Mouse (Mus musculus) hindbrain, embryonic 10.5 days (tissue): ENCODE measurements around the gene 1700066M21Rik. TPM values are rescaled to one million over a fixed set of nuclear protein-coding genes. Genes with fewer than 3 reads are reported as not detected.

Source experiments
- DNase-seq: peaks from one replicate; pipeline ENCODE4 v3.0.0-alpha.2; 2017; ENCODE audit warnings: low spot score
- H3K27ac ChIP-seq: fragments of 300-500 bp; sonication (generic); 2 replicates; pipeline ENCODE4 v1.5.1; 2016; ENCODE audit warnings: mild to moderate bottlenecking, moderate library complexity
- H3K27me3 ChIP-seq: fragments of 300-500 bp; sonication (generic); 2 replicates; pipeline ENCODE4 v1.6.1; 2016; ENCODE audit warnings: mild to moderate bottlenecking; ENCODE audit not compliant: poor library complexity, insufficient read depth, severe bottlenecking
- H3K36me3 ChIP-seq: fragments of 300-500 bp; sonication (generic); 2 replicates; pipeline ENCODE4 v1.6.1; 2016; ENCODE audit warnings: mild to moderate bottlenecking, moderate library complexity
- H3K4me1 ChIP-seq: fragments of 300-500 bp; sonication (generic); replicated peaks from 2 replicates; pipeline ENCODE4 v1.6.1; 2016; ENCODE audit warnings: mild to moderate bottlenecking
- H3K4me3 ChIP-seq: fragments of 300-500 bp; sonication (generic); 2 replicates; pipeline ENCODE4 v1.5.1; 2016; ENCODE audit warnings: mild to moderate bottlenecking, moderate library complexity
- H3K9me3 ChIP-seq: fragments of 300-500 bp; sonication (generic); 2 replicates; pipeline ENCODE4 v1.6.1; 2016; ENCODE audit warnings: mild to moderate bottlenecking, moderate library complexity
- WGBS: fragments of 180-500 bp; shearing (Covaris S2); methylation state at CpG from one replicate; pipeline ENCODE4 v1.1.7; 2016; 5-methylcytosine and 5-hydroxymethylcytosine counted together
- polyA plus RNA-seq: library from polyadenylated mRNA; unstranded; fragments of >200 nt; fragmentation: Nextera tagmentation; extraction: Ambion mirVana; gene quantifications from 2 replicates; pipeline ENCODE4 v1.2.1, GENCODE M21; 2016

Gene 1700066M21Rik
- polyA plus RNA-seq, result 9.8 and 11.4 TPM in 2 replicates

DNA sequence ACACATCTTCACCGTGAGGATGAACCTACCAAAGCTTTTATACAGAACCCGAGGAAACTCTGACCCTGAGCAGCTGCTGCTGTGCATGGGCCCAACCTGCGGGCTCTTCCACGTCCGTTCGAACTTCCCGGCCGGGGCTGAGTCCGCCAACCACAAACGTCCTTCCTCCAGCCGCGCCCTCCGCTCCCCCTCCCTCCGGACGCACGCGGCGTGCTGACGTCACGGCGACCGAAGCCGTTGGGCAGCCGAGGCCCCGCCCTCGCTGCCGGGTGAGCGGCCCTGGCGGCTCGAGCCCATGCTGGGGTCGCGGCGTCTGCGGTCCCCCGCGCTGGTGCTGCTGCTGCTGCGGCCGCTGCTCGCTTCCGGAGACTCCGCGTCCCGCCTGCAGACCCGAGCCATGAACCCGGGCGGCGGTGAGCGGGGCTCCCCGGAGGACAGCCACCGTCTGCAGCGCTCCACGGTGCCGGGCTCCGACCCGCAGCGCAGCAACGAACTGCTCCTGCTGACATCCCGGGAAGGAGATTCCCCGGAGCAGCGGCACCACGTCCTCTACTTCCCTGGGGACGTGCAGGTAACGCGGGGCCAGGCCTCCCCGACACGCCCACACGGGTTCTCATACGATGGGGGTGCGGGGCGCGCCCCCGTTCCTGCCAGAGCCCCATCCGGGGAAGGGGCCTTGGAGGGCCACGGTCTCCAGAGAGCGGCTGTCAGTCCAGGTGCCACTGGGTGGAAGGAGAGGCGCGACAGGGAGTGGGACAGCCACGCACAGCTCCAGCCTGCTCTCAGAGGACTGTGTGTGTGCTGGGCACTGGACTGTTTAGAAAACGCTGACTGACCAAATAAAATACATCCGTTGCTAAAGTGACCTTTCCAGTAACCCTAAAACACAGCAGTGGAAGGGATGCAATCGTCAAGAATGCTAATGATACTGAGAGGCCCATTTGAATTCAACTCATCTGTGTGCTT, at the start of gene 1700066M21Rik:
TSS of gene 1700066M21Rik (plus strand) at position 245 of the 966 bp plus-strand sequence.
- WGBS, result under 1% methylated on average over 81 of the region's 81 CpGs
- peak within 1 kb of the TSS; percentile 94 for H3K27ac ChIP-seq
- no peaks in the 10 kb centered on the region for H3K27me3 ChIP-seq

DNA sequence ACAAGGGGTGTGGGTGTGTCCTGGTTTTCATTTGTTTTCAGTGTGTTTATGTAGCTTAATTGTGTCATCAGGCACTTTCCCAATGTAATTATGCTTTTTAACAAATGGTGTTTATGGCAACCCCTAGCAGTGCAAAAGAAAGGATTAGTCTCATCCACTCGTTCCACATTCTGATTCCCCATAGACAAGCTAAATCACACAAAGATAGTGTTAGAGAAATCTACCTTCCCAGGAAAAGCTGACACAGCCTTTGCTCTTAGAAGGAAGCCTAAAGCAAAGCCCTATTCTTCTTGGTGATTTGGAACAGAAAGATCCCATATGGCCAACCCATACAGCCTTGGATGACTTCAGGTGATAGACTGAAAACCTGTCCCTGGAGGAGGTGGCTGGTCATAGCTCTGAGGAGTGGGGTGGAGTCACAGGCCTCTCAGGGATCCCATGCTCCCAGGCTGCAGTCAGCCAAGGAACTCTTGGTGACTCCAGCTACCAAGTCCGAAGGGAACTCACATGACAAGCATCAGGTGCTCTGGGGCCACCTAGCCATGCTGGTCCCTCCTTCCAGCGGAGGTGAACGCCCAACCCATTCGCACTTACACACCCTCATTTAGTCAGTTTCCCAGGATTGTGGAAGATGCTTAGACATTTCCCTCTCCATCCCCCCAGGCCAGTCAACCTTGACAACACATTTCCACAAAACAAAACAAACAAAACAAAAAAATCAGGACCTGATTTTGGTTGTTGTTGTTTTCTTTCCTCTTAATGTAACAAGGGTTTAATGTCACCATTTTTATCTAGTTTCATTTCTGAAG, 47.9 kb upstream of the 1700066M21Rik start:
- H3K9me3 ChIP-seq, result no peaks in the 10 kb centered on the region
- H3K27me3 ChIP-seq, result no peaks in the 10 kb centered on the region
- H3K4me3 ChIP-seq, result no peak overlapping the region
- 83% methylated on average over 5 of the region's 5 CpGs for WGBS
- no peak for DNase-seq
- H3K36me3 ChIP-seq, result no peaks in the 10 kb centered on the region
- no peak overlapping the region for H3K27ac ChIP-seq
- H3K4me1 ChIP-seq, result peaks cover 4% of the 10 kb centered on the region; the same call in 1 of the 2 replicates

More for the DNA sequence above, at the start of gene 1700066M21Rik:
- Histone ChIP-seq H3K4me1 (peaks cover 15% of the 10 kb centered on the region), H3K4me3 (peak within 1 kb of the TSS; percentile 92), H3K36me3 (peaks cover 6% of the 10 kb centered on the region; the same call in 1 of the 2 replicates), H3K9me3 (no peaks in the 10 kb centered on the region)
- peak; percentile 97 for DNase-seq

DNA sequence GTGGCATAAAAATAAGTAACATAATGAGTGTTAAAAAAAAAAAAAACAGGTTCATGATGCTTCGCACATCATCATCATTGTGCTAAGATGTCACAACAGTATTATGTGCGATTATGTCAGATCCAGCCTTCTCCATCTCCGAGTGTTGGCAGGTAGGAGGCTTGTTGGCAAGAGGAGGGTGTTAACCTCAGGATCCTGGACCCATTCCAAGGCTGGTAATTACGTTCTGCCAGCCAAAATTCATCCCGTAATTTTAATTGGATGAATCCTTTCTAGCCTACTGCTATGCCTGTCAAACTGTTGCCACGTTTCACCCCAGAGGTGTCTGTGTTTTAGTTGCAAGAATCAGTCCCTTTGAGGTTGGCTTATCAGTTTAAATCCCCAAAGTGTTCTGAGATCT, 47.2 kb upstream of the 1700066M21Rik start:
- Histone ChIP-seq H3K36me3 (no peaks in the 10 kb centered on the region), H3K27ac (no peak overlapping the region), H3K4me3 (no peak overlapping the region), H3K4me1 (peaks cover 4% of the 10 kb centered on the region; the same call in 1 of the 2 replicates), H3K27me3 (no peaks in the 10 kb centered on the region), H3K9me3 (no peaks in the 10 kb centered on the region)
- no peak for DNase-seq
- WGBS, result 89% methylated on average over 6 of the region's 6 CpGs

DNA sequence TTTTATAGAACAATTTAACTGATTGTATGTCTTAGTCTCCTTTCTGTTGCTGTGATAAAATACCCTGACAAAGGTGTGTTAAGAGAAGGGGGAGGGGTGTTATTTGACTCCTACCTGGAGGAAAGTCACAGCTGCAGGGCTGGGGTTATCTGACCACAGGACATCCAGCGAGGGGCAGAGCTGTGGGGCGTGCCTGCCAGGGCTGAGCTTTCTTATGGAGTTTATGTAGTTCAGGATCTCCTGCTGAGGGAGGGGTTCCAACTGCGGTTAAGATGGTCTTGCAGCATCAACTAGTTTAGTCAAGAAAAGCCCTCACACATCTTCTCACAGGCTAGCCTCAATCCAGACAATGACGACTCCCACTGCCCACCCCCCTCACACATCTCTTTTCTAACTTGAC, 45.4 kb upstream of the 1700066M21Rik start:
- WGBS, result 20% methylated on average over 4 of the region's 4 CpGs
- Histone ChIP-seq H3K4me1 (peaks cover 4% of the 10 kb centered on the region; the same call in 1 of the 2 replicates), H3K4me3 (no peak overlapping the region), H3K9me3 (no peaks in the 10 kb centered on the region), H3K27ac (no peak overlapping the region), H3K27me3 (no peaks in the 10 kb centered on the region), H3K36me3 (no peaks in the 10 kb centered on the region)
- no peak for DNase-seq

DNA sequence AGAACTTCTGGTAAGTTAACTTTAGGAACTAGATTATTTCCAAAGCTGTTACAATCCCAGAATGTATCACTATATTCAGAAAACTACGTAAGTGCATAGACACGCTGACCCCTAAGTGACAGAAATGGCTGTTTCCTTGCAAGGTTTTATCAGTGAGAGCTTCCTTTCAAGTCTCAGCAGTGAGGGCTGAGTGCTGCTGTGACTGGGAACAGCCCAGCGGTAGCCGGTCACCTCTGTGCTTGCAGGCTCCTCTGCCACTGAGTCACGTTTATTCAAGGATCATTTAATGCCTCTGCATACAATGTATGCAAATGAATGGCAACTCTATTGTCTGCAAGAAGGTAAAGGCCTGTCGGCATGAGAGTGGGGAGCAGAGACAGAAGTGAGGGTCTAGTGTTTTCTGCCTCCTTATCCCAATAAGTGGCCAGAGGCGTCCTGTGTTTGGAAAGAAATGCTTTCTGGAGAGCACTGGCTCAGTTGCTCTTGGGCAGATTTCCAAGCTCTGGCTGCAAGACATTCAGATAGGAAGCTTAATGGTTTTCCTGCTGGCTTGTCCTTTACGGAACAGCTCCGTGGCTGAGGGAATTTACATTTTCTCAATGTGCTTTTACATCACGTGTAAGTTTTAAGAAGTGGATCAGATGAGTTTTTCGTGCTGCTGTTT, 43.7 kb upstream of the 1700066M21Rik start:
- H3K27me3 ChIP-seq, result no peaks in the 10 kb centered on the region
- no peak for DNase-seq
- H3K4me3 ChIP-seq, result no peak overlapping the region
- 38% methylated on average over 11 of the region's 11 CpGs for WGBS
- H3K9me3 ChIP-seq, result no peaks in the 10 kb centered on the region
- H3K36me3 ChIP-seq, result no peaks in the 10 kb centered on the region
- H3K27ac ChIP-seq, result no peak overlapping the region
- peaks cover 4% of the 10 kb centered on the region; the same call in 1 of the 2 replicates for H3K4me1 ChIP-seq

DNA sequence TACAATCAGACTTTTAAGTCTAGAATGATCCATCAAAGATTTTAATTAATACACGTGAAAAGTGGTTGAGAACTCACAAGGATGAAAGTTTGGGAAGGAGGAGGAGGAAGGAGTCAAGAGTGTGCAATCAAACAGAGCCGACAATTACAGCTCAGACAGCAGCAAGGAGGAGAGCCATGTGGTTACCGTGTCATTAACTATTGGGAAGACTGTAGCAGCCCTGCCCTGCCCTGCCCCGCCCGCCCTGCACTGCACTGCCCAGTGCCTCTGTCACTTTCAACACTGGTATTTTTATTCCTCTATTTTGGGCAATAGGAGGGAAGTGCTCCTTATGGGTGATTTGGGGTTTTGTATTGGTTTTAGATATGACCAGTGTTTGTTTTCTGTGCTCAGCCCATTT, 42.2 kb upstream of the 1700066M21Rik start:
- DNase-seq, result no peak
- 77% methylated on average over 5 of the region's 5 CpGs for WGBS
- H3K4me1 ChIP-seq, result peaks cover 4% of the 10 kb centered on the region; the same call in 1 of the 2 replicates

DNA sequence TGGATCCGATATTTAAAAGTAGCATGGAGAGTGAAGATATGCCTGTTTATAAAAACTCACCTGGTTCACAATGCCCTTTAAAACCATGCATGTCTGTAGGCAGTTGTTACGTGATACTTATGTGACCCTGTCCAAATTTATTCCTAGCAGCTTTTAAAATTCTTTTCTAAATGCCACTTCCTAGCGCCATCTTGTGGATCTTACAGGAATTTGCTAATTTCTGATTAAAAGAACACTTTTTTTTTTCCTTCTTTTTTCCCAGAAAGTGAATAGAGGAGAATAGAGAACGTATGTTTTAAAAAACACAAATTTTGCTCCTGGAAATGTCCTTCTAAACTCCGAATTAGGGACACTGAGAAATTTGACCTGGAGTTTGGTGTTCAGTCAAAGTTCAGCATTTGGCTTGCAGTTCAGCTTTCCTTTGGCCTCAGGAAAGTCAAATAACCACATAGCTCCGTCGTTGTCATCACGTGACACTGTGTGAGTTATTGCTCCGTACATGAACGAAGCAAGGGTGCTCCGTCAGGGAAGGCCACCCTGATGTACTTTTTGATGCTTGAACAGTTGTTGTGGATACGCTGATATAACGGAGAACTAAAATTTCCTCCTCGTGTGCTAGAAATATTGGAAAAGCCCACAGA, 38.1 kb upstream of the 1700066M21Rik start:
- 58% methylated on average over 14 of the region's 14 CpGs for WGBS
- DNase-seq, result no peak
- no peaks in the 10 kb centered on the region for H3K27me3 ChIP-seq

More for the DNA sequence above, 42.2 kb upstream of the 1700066M21Rik start:
- no peaks in the 10 kb centered on the region for H3K9me3 ChIP-seq
- no peaks in the 10 kb centered on the region for H3K36me3 ChIP-seq
- no peak overlapping the region for H3K4me3 ChIP-seq
- H3K27ac ChIP-seq, result no peak overlapping the region
- H3K27me3 ChIP-seq, result no peaks in the 10 kb centered on the region

DNA sequence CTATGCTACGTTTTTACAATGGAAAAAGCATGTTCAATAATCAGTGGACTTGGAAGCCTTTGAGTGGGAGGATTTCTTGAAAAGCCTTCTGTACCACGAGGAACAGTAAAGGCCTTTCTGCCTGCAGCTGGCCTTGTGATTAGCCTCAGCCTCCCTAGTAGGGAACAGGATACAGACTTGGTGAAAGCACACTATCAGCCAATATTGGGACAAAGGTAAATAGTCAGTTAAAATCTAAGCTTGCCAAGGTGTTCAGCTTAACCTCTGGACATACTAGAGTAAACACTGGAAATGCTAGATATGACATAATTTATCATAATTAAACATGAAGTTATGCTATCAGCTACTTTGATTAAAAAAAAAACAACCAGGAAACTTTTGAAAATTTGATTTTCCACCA, 36.2 kb upstream of the 1700066M21Rik start:
- Histone ChIP-seq H3K36me3 (no peaks in the 10 kb centered on the region), H3K4me3 (no peak overlapping the region), H3K27ac (no peak overlapping the region), H3K4me1 (peaks cover 16% of the 10 kb centered on the region; the same call in 1 of the 2 replicates), H3K9me3 (no peaks in the 10 kb centered on the region), H3K27me3 (no peaks in the 10 kb centered on the region)
- DNase-seq, result no peak
- 24% methylated on average over 2 of the region's 2 CpGs for WGBS

More for the DNA sequence above, 38.1 kb upstream of the 1700066M21Rik start:
- no peak overlapping the region for H3K4me3 ChIP-seq
- H3K4me1 ChIP-seq, result peaks cover 9% of the 10 kb centered on the region; the same call in 1 of the 2 replicates
- H3K36me3 ChIP-seq, result no peaks in the 10 kb centered on the region
- H3K9me3 ChIP-seq, result no peaks in the 10 kb centered on the region
- no peak overlapping the region for H3K27ac ChIP-seq

DNA sequence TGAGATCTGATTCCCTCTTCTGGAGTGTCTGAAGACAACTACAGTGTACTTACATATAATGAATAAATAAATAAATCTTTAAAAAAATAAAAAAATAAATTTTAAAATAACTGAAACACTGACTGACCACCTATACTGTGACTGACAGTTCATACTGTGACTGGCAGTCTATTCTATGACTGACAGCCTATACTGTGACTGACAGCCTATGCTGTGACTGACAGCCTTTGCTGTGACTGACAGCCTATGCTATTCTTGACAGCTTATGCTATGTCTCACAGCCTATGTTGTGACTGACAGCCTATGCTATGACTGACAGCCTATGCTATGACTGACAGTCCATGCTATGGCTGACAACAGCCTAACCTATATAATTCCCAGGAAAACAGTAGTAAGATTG, 29.9 kb upstream of the 1700066M21Rik start:
- Histone ChIP-seq H3K4me1 (peaks cover 17% of the 10 kb centered on the region; the same call in 1 of the 2 replicates), H3K4me3 (no peak overlapping the region), H3K36me3 (no peaks in the 10 kb centered on the region), H3K9me3 (no peaks in the 10 kb centered on the region), H3K27me3 (no peaks in the 10 kb centered on the region), H3K27ac (no peak overlapping the region)
- no peak for DNase-seq

DNA sequence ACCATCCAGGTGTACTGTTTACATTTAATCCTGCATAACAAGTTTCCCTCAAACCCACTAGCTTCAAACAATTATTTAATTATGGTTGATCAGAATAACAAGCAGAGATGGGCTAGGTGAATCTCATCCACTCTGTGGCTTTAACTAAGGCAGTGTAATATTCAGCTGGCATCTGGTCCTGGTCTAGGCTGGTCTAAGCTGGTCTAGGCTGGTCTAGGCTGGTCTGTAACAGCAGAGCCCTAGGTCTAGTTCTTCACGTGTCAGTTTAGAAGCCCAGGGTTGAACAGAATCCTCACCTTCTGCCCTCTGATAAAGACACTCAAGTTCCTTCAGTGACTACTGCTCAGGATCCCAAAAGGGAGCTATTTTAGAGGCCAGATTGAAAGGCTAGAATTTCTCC, 25.5 kb upstream of the 1700066M21Rik start:
- Histone ChIP-seq H3K4me1 (peaks cover 4% of the 10 kb centered on the region; the same call in 1 of the 2 replicates), H3K4me3 (no peak overlapping the region), H3K27ac (no peak overlapping the region), H3K36me3 (no peaks in the 10 kb centered on the region), H3K27me3 (no peaks in the 10 kb centered on the region), H3K9me3 (no peaks in the 10 kb centered on the region)
- no peak for DNase-seq
- WGBS, result 64% methylated on average over 1 of the region's 1 CpGs

DNA sequence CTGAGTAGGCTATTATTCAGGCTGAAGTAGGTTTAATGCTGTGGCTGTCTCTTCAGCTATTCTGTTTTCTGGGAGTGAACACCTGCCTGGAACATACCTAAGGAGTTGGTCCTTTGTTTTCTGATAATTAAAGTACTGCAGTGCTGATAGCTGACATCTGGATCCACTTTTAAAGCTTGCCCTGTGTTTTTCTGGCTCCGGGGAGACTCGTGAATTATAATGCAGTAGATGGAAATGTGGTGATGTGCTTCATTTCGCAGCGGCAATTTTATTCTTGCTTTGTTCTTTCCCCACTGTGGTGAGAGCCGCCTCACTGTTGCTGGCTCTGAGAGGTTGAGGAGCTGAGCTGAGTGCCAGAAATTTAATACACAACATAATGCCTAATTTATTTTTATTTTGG, 18.9 kb upstream of the 1700066M21Rik start:
- H3K4me1 ChIP-seq, result no peaks in the 10 kb centered on the region
- H3K27ac ChIP-seq, result no peak overlapping the region
- no peaks in the 10 kb centered on the region for H3K27me3 ChIP-seq
- no peak overlapping the region for H3K4me3 ChIP-seq
- DNase-seq, result no peak
- H3K9me3 ChIP-seq, result no peaks in the 10 kb centered on the region
- 84% methylated on average over 5 of the region's 5 CpGs for WGBS
- H3K36me3 ChIP-seq, result no peaks in the 10 kb centered on the region

DNA sequence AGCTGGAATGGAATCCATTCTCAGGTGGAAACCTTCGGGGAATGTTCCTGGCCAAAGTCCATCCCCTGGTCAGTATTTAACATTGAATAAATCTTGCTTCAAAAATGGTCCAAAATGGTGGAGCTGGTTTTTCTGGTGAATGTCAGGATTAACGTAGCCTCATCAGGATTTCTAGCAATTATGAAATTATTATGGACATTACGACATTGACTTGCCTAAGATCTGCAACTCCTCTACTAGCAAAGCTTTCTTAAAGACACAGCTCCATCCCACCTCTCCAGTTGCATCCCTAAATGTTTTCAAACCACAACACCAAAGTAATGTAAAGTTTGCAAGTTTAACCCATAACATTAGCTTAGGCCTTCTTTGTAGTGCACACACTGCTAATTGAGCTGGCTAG, 10.0 kb upstream of the 1700066M21Rik start:
- Histone ChIP-seq H3K36me3 (no peaks in the 10 kb centered on the region), H3K27ac (no peak overlapping the region), H3K9me3 (no peaks in the 10 kb centered on the region), H3K4me1 (no peaks in the 10 kb centered on the region), H3K4me3 (no peak overlapping the region), H3K27me3 (no peaks in the 10 kb centered on the region)
- DNase-seq, result no peak
- WGBS, result 93% methylated on average over 3 of the region's 3 CpGs
